Mouse (Mus musculus): ENCODE results near the gene Rere. TPM values are rescaled to one million over a fixed set of nuclear protein-coding genes. Genes with fewer than 3 reads are reported as not detected.

The Rere gene
- polyA plus RNA-seq (2017; shearing (Covaris generic)), result 10 to 100 TPM; 24.7 to 28.4 TPM

- ATAC-seq, result peak; percentile 99
These were observed at the start of gene Rere for GRCm38 (mm10) chr4:150281018-150281761. Gene Rere (plus strand): TSS chr4:150281646.

DNA sequence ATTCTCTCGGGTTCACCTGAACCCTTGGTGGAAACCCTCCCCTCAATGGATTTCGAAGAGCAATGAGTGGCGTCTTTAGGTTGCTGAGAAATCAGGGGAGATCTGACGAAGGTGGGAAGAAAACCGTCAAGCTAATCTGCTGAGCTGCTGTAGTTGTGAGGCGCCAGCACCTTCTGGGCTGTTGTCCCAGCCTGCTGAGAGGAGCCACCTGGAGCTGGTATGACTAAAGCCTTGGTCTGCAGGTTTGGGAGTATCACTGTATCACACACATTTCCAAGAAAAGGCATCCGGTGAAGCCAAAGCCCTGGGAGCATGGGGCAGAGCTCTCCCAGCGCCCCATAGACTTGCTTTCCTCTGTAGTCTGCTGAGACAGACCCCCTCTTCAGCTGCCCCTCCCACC lies 49.6 kb upstream of the Rere start:
- ATAC-seq, result no peak

- no peak for ATAC-seq
These were observed 46.7 kb upstream of the Rere start for GRCm38 (mm10) chr4:150234599-150235327.

GRCm38 (mm10) chr4:150235585-150235984 lies 45.9 kb upstream of the Rere start:
- no peak for ATAC-seq

DNA sequence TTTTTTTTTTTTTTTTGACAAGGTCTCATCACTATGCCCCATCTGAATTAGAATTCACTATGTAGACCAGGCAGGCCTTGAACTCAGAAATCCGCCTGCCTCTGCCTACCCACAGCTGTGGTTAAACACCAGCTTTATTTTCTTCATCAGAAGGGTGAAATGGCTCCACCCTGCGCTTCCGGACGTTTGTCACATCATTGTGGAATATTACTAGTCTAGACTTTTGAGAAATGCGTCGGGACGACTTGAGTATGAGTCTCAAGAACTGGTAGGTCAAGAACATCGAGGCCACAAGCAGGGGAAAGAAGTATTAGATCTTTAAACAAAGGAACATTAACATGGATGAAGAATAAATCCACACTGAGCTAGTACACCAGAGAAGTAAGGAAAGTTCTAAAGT lies 45.4 kb upstream of the Rere start:
- ATAC-seq, result no peak

GRCm38 (mm10) chr4:150236521-150237481 lies 44.6 kb upstream of the Rere start, which contains the start of gene Eno1:
Gene Eno1 (plus strand): TSS chr4:150236721.
- peak; percentile 74 for ATAC-seq

GRCm38 (mm10) chr4:150237636-150238361 lies 43.6 kb upstream of the Rere start:
- ATAC-seq, result no peak

DNA sequence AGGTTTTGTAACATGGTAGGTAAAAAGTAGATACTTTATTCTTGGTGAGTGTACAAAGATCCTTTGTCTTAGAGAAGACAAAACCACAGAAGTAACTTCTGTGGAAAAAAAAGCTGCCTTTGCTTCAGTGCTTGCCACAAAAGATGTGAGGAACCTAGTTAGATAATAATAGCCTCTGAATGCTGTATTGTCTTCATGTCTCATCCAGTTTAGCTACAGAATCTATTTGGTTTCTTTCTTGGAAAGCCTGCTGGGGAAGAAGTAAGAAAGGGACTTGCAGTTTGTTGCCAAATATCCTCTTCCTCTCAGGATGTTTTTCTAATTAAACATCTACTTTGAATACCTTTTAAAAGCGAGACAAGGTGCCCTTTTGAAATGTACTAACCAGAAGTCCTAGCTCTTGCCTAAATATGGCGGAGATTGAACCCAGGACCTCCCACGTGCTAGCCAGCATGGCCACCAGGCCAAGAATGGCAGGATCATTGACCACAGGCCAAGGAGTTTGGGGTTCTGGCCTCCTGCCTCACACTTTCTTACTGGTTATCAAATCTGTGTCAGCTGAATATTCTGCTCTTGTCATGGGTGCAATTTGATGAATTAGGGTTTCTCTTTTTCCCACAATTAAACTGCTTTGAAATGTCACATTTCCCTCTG lies 42.9 kb upstream of the Rere start:
- ATAC-seq, result no peak

DNA sequence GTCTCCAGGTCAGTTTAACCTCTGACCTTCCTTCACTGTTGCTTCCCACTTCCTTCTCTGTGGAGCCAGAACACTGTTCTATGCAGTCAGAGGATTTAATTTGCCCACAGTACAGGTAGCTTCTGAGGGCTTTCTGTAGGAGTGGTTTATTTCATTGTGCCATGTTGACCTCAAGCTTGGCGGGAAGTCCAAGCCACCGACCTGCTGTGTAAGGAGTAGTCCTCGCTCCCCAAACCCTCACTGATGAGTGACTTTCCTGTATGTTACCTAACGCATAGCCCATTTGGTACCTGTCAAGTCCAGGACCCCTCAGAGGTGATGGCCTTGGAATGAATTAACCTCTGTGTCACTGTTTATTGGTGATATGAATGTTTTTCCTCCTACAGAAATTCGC lies 42.4 kb upstream of the Rere start:
- ATAC-seq, result no peak

- ATAC-seq, result peak; percentile 44
These were observed 41.9 kb upstream of the Rere start for GRCm38 (mm10) chr4:150239503-150239902.

DNA sequence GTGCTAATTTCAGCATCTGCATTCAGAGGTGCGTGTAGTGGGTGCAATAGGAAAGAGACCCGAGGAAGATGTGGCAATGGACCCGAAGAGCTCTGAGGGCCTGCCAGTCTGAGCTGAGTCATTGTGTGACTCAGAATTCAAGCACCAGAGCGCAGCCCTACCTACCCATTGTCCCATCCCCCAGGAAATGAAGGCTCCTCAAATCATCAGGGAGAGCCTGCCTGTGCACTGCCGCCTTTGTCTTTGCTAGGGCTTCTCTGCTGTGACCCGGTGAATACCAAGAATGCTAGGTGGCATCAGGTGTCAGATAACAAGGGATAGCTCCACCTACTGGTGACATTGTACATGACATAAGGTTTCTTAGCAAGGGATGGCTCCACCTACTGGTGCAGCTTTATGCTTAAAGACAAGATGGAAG lies 41.5 kb upstream of the Rere start:
- peak; percentile 63 for ATAC-seq

DNA sequence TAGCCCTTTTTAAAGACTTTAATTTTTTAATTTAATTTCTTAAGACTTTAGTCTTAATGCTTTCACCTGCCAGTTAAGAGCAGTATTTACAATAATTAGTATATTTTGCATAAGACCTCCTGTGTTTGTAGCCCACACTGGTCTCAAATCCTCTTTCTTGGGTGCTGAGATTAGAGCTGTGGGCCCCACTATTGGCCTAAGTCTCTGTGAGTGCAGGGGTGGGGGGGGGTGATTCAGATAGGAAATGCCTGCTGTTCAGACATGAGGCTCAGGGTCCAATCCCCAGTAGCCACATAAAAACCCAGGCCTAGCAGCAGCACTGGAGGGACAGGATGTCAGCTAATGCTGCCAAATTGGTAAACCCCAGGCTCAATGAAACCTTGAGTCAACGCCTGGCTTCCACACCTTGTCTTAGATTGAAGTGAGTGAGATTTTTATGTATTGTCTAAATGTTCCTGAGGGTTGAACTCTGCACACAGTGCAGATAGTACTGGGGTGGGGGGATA lies 41.0 kb upstream of the Rere start:
- ATAC-seq, result peak; percentile 6

- no peak for ATAC-seq
These were observed 39.7 kb upstream of the Rere start for GRCm38 (mm10) chr4:150241708-150242107.

DNA sequence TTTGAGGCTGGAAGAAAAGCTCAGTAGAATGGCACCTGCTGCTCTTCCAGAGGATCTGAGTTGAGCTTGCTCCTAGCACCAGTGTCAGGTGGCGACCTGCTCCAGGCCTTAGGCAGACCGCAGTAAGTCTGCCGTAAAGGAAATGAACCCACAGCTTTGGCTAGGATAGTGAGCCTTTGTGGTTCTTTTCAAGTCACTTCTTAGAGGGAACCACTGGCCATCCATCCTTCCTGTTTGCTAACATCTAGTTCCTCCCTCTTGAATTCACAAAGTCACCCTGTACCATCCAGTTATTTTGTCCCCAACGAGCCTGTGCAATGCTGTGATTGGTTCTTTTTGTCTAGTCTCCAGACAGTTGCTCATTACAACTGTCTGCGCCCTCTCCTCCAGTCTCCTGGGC lies 38.7 kb upstream of the Rere start:
- ATAC-seq, result no peak

DNA sequence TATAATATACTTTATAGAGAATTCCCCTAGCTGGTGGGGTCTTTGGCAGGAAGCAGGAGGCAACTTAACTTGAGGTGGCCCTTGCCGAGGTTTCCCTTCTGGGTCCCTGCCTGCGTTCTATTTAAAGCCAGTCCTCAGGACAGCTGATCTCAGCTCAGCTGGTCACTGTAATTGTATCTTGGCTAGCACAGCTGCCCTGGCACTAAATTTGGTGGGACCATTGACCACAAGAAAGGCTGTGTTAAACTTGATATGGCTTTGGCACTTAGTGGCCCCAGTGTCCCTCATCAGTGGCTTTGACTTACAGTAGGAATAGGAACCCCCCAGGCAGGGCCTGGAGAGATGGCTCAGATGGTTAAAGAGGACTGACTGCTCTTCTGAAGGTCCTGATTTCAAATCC lies 35.6 kb upstream of the Rere start:
- no peak for ATAC-seq

- peak; percentile 86 for ATAC-seq
These were observed 33.4 kb upstream of the Rere start for GRCm38 (mm10) chr4:150248009-150248408.

GRCm38 (mm10) chr4:150248917-150249316 lies 32.5 kb upstream of the Rere start:
- ATAC-seq, result no peak

GRCm38 (mm10) chr4:150249731-150250270 lies 31.6 kb upstream of the Rere start:
- ATAC-seq, result no peak

DNA sequence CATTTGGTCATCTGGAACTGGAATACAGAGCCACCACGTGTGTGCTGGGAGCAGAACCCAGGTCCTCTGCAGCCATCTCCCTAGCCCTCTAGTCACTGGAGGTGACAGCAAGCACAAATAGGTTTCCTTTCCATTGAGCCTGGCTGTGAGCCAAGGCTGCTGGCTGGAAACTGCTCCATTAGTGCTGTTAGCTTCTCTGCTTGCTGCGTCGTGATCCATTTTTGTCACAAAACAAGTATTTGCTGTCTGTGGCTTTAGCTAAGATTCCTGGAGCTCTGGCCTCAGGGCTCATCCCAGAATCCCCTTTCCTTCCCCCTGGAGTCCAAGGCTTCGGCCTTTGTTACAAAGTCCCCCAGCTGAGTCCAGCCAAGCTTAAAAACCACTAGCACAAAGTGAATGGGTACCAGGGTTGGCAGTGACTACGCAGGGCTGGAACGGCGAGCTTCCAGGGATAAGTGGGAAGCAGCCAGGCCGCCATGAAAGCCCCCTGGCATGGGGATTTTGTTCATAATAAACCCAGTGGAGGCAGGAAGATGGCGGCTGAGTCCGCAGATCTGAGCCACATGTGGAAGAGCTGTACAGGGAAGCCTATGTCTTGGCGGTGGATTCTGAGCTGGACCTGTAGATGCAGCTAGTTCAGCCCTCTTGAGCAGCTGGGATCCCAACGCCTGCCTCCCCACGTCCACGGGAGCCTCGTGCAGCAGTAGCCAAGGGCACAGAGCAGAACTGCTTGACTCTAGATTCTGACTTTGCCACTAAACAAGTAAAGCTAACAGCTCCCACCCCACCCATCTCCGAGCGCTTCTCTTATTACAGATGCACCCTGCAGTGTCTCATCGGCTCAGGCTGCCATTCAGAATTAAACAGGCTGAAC lies 30.7 kb upstream of the Rere start:
- no peak for ATAC-seq

- ATAC-seq, result no peak
These were observed 27.0 kb upstream of the Rere start for GRCm38 (mm10) chr4:150254416-150254815.

Measured in CD4-positive, CD25-positive, alpha-beta regulatory T cell, adult 4 months (primary cell).